Mouse (Mus musculus) cerebellum, postnatal 10 days (tissue): Measurements from ENCODE around the gene Asphd1.
A peak's percentile ranks its signal among the peaks of the same experiment; 100 is the strongest.

Source experiments
- DNase-seq, 2 experiments: peaks; one replicate each; pipeline ENCODE4 v3.0.0; 2021; ENCODE audit warnings: mixed read lengths in 2 of 2

Asphd1 gene

DNA sequence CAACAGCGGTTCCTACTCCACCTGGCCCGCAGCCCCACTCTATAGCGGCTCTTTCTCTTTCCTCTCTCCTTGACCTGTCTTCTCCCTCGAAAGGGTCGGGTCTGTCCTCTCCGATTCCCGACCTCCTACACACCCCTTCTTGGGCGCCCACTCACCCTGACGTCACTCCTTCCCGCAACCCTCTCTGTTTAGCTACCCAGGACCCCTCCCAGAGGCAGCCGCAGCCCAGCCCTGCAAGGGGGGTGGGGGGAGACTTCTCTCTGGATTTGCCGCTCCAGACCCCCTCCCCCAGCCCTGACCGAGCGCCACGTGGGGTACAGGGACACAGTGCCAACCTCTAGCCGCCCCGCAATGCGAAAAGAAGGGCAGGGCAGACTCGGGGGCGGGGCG, at the start of gene Asphd1:
TSS of gene Asphd1 (minus strand) at position 180 of the 390 bp plus-strand sequence.
- peak; percentile 86 to 88 for DNase-seq

DNA sequence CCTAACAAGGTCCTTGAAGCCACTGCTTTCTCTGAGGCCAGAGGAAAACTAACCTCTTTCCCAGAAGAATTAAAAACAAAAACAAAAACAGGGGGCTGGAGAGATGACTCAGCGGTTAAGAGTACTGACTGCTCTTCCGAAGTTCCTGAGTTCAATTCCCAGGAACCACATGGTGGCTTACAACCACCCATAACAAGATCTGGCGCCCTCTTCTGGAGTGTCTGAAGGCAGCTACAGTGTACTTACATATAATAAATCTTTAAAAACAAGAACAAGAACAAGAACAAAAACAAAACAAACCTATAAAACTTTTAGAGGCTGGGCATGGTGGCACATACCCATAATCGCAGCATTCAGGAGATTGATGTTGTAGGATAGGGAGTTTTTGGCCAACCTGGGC, 47.1 kb upstream of the Asphd1 start:
- no peak for DNase-seq

DNA sequence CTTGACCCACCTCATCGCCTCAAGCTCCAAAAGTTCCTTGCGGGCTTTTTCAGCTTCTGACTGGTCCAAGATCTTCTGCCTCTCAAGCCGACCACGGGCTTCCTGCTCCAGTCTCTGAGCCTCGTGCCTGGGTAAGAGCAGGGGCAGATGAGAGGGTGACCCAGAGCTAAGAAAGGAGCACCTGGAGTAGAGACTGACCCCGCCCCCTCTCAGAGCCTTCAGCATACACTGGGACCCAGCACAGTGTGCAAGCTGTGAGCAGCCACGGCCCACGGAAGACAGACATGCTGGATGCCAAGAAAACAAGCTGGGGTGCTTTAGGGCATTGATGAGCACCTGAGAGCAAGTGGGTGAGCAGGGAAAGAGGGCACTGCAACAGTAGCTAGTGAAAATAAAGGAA, 39.4 kb upstream of the Asphd1 start:
- DNase-seq: no peak

DNA sequence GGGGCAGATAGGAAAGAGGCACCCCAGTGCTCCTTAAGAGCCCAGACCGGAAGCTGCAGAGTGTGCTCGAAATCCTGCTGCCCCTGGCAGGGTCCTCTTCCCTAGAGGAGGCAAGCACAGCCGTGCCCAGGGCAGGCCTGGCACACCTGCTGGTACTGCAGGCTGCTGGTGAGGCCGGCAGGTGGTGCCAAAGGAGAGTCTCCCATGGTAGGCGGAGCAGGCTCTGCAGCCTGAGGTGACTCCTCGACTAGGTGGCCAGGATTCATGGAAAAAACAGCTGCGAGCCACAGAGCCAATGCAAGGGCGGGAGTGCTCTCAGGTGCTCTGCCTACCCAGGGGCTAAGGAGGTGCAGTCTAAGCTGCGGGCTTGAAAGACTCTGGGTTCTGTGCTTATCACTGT, 36.9 kb upstream of the Asphd1 start:
- peak; percentile 78 to 79 for DNase-seq

DNA sequence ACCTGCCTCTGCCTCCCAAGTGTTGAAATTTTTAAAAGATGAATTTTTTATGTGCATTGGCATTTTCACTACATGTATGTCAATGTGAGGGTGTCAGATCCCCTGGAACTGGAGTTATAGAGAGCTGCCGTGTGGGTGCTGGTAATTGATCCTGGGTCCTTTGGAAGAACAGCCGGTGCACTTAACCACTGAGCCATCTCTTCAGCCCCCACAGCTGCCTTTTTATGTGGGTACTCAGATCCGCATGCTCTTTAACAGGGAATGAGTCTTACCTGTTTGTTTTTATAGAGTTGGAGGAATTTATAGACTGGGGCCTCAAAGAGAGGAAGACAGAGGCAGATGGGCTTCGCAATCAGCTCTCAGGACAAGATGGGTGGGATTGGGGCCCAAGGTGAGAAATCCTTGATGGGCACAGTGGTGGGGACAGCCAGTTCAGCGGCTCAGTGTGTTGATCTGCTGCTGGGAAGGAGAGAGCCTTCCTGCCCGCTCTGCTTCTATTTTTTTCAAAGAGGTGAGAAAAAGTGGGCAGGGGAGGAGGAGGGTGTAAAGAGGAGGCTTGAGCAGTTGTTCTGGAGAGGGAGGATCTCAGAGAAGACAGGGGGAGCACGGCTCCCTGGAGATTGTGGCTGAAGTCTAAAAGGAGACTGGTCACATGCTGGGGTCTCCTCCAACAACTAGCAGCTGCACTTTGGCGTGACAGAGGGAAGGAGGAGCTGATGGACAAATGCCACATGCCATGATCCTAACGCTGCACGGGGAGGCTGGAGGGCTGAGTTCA, 35.5 kb upstream of the Asphd1 start:
- no peak for DNase-seq

DNA sequence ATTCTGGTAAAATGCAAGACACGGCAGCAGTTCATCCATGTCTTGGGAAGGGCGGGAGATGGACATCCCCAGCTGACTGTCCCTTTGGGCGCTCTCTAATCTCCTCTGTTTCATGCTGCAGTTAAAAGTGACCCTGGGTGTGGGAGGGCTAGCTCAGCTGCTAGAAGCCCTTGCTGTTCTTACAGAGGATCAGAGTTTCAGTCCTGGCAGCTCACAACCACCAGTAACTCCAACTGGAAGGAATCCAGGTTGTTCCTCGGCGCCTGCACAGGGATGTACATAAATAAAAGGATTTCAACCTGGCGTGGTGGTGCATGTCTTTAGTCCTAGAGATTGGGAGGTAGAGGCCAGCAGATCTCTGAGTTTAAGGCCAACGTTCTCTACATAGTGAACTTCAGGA, 33.7 kb upstream of the Asphd1 start:
- no peak for DNase-seq

DNA sequence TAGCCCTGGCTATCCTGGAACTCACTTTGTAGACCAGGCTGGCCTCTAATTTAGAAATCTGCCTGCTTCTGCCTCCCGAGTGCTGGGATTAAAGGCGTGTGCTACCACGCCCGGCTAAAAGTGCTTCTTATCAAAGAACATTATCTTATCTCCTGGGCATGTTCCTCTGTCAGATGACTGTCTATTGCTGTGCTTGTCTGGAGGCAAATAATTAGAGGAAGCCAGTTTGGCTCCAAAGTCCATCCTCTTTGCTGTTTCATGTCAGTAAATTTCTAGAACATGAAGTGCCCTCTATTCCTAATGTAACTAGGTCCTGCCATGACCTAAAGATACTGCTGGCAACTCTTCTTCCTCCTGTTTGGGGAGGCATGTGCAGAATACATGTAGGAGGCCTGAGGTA, 32.7 kb upstream of the Asphd1 start:
- no peak for DNase-seq

DNA sequence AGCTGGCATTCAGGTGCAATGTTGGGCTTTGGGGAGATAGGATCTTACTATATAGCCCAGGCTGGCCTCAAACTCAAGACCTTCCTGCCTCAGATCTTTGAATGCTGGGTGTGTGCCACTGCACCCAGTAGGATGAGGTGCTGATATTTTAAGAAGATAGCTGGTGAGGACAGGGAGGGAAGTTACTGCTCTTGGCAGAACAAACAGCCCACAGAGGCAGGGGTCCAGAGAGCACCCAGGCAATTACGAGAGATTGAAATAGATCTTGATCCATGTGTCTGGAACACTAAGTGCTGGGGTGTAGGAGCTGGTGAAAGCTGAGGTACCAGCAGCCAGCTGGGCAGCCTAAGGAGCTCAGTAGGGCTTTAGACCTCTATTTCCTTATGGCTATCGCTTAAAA, 32.2 kb upstream of the Asphd1 start:
- no peak for DNase-seq

DNA sequence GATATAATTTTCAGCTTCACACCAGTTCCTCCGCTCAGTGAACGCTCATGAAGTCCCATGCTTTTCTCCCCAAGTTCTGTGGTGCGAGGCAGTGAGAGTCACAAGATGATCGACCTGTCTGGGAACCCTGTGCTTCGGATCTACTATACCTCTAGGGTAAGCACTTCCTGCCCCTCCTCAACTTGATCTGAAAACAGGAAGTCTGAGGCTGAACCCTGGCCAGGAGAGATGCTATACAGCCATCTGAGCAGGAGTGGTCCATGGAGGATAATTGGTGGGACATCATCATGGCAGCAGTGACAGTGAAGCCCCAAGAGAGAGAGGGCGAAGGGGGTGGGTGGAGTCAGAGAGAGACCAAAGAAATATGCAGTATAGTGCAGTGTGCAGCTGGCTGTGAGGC, 29.5 kb upstream of the Asphd1 start:
- DNase-seq: no peak

DNA sequence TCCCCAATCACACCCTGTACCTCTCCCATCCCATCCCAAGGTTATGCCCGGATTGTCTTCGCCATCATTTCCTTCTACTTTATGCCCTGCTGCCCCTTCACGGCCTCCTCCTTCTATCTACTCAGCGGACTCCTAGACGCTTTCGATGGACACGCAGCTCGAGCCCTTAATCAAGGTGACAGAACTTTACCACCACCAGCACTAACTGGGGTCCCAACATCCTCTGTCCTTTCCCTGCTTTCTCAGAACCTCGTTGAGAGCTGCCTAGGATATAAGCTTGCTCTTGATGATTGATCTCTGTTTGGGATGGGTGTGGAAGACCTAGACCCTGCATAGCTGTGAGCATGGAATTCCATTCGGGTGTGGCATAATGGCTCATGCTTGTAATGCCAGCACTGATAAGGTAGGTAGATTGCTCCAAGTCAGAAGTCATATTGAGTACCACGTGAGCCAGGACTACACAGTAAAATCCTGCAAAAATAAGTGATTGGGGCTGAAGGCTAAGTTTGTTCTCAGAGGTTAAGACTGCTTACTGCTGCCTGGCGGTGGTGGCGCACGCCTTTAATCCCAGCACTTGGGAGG, 27.6 kb upstream of the Asphd1 start:
- no peak for DNase-seq

DNA sequence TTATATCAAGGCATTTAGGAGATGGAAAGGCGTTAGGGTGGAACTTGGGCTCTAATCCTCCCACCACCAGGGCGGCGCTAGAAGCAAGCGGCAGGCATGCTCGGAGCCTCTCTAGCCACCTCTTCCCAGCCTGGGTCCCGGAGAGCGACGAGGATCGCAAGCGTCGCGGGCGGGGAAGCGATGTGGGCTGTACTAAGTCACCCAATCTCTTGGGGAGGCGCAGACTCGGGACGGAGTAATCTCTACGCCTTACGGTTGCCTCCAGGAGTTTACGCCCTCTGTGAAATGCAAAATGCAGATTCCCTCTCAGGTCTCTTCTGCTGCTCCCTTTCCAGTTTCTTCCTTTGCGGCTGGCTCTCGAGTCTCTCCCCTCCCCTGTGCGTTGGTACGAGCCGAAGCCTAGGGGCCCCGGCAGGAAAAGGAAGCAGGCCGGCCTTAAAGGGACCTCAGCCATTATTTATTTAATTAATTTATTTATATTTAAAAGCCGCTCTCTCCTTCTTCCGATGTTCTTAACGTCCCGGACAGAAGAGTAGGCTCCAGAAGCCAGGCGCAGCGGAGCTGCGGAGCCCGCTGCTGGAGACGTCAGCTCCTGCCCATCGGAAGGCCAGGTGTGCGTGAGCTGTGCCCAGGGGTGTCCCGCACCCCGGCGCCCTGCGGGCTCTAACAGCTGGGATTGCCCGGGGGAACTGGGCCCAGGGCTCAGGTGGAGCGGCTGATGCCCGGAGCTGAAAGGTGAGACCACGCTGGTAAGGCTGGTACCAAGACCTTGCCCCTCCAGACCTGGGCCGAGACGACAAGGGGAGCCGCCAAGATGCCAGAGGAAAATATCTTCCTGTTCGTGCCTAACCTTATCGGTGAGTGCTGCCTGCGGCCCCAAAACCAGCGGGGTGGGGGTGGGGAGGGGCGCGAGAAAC, 26.8 kb upstream of the Asphd1 start, which contains the start of gene Cdiptos:
TSS of gene Cdiptos (minus strand) at position 149 of the 917 bp plus-strand sequence.
- peak; percentile 99 to 100 for DNase-seq

DNA sequence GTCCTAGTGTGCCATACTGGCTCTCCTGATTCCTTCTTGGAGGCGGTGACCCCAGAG, 26.3 kb upstream of the Asphd1 start, which contains the start of gene Cdipt:
TSS of gene Cdipt (plus strand) at position 22 of the 57 bp plus-strand sequence.
- DNase-seq: no peak

DNA sequence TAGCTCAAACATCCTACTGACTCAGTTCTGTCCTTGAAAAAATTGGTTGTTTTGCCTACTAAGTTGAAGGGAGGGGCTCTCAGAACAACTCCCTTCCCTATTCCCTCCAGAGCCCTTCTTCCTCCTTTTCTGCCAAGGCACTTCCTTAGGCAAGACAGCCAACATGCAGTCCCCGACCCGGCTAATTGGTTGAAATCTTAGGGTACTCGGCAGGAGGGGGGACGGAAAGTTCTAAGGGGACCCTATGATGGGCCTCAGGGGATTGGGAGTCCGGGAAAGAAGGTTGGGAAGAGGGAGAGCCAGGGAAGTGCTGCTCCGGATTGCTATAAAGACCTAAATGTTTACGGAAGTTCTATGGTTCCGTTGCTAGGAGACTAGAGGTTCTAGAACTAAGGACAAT, 26.1 kb upstream of the Asphd1 start:
- peak in 1 of 2 experiments; percentile 34 for DNase-seq

DNA sequence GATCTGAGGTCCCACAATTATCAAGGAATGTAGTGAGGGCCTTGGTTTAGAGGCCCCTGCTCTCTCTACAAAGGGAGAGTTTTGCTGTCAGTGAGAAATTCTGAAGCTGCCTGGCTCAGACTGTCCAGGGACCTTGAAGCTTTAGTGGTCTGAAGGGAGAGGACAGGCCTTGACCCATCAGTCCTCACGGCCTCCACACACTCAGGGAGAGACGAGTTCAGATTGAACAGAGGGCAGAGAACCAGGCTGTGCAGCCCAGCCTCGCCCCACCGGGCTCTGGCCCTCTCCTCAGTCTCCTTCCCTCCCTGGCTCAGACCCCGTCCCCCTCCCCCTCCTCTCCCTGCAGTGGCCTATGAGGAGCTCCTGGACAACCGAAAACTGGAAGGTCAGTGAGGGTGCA, 18.0 kb upstream of the Asphd1 start:
- DNase-seq: no peak

DNA sequence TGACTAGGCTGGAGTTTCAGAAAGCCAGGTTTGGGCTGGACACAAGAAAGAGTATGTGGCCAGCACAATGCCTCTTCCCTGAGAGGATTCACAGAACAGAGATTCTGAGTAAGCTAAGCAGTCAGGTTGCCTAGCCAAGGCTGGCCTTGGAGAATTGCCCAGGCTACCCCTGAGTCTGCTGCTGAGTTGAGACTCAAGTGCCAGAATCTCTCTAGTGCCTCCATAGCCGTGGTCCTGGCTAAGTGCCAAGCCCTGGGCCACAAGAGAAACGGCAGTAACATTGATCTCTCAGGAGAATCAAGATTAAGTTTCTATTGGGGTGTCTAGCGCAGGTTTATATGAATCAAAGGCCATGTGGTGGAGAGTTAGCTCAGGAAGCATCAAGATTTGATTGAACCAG, 16.2 kb upstream of the Asphd1 start:
- DNase-seq: peak; percentile 80 to 82

DNA sequence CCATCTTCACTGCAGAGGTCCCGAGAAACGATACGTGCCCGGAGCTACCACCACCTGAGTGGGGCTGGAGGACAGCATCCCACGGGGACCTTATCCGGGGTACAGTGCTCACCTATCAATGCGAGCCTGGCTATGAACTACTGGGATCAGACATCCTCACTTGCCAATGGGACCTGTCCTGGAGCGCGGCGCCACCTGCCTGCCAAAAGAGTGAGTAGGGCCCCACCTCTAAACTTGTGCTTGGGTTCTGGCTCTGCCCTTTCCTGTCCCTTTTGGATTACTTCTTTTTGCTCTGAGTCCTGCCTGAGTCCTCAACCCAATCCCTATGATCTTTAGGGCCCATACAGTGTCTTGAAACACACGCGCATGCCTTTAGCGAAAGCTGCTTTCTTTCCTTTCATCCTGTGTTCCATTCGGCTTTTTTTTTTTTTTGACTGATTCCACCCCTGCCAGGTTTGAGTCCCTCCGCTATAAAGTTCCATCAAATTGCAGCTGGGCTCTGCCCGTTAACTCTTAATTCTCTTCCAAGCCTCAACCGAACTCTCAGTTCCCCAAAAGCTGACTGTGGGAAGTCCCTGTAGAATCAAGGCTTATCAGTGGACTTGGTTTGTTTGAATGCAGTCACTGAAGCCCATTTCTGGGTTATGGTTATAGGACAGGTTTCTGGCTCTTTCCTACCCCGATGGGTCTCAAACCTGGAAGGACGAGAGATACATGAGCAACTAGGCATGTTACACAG, 14.3 kb upstream of the Asphd1 start:
- peak; percentile 49 to 57 for DNase-seq

DNA sequence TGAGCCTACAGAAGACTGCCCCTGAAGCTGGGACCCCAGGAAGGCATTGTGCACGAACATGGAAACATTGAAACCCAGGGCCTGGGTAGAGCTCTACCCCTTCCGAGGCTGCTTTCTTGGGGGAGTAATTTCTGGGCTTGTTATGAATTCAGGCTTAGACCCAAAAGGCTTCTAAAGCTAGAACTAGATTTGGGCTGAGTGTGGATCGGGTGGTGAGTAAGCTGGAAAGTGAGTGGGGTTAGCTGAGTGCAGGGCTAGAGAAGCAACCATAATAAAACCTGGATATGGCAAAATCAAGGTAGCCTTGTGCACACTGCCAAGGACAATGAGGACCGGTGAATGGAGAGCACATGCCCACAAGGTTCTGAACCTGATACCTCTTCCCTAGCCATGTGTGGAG, 12.6 kb upstream of the Asphd1 start:
- DNase-seq: no peak

DNA sequence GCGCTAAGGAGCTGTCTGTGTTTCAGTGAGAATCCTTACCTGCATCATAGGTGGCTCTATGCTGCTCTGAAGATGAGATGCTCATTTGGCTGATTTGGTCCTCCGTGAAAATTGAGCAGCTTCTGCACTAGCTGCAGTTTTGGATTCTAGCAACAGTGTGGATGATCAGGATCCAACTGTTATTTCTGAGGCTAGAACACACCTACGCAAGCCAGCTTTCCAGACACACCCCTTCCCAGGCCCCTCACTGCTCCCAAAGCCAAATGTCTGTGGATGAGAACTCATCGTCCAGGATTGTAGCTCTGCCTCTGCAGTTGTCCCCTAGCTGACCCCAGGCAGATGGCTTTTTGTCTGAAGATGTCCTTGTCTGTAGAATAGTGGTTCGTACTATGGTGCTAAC, 11.7 kb upstream of the Asphd1 start:
- no peak for DNase-seq

DNA sequence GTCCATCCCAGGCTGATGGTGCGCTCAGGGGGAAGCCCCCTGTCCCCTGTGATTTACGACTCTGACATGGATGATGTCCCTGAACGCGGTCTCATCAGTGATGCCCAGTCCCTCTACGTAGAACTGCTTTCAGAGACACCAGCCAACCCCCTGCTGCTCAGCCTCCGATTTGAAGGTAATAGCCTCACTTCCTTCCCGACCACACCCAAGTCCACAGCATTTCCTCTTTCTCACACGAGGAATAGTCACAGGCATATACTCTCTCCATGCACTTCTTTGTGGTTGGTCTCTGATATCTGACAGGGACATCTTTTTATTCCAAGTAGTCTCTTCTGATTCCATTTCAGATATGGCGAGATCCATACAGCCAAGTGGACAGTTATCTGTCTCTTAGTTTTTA, 10.4 kb upstream of the Asphd1 start:
- DNase-seq: no peak

DNA sequence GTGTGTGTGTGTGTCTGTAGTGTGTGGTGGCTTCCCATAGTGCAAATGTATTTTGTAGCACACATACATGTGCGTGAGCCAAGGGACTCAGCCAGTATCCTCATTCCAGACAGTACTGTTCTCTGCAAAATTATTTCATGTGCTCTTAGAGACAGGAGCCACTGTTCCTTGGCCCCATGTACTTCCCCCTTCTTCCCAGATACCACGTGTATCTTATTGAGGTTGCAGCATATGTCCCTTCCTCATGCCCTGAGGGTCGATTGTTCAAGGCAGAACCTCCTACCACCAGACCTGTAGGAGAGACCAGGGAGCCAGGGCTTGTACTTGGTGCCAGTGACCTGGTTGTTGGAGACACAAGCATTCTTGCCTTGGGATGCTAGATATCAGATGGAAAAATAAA, 5.7 kb upstream of the Asphd1 start:
- no peak for DNase-seq

DNA sequence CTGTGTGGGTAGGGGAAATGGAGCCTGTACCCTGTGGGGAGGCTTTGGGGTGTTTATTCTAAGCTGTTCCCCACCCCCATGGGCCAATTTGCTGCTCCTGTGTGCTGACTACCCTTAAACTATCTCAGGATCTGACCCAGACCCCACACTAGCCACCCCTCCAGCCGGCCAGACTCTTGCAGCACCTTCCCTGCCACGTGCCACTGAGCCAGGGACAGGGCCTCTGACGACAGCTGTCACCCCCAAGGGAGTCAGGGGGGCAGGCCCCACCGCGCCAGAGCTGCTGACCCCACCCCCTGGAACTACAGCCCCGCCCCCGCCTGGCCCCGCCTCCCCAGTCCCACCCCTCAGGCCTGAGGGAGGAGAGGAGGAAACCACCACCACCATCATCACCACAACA, 3.3 kb upstream of the Asphd1 start:
- peak; percentile 29 to 47 for DNase-seq

DNA sequence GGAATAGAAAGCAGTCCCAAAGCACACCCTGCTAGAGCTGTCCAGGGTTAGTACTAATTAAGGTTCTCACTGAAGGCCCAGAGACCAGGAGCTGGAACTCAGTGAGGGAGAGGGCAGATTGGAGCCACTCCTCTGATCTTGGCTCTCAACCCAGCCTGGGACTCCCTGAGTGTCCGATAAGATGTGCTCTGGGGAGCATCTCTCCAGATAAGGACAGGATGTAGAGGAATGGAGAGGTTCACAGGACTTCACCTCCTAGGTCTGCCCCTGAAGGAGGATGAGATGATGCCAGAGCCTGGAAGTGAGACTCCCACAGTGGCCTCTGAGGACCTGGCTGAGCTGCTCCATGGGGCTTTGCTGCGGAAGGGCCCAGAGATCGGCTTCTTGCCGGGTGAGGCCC, 2.4 kb upstream of the Asphd1 start:
- peak in 1 of 2 experiments; percentile 44 for DNase-seq
